Mouse (Mus musculus) forebrain, embryonic 12.5 days (tissue): ENCODE data around the gene Mefv. TPM values are rescaled to one million over a fixed set of nuclear protein-coding genes. Genes with fewer than 3 reads are reported as not detected.
A peak's percentile ranks its signal among the peaks of the same experiment; 100 is the strongest.

Source experiments
- ATAC-seq: fragments of 200-750 bp; cut with Nextera tagmentation; 2 replicates; pipeline ENCODE4 v1.8.0; 2017; ENCODE audit warnings: moderate TSS enrichment; ENCODE audit not compliant: low FRiP score
- H3K27ac ChIP-seq: fragments of 300-500 bp; sonication (generic); 2 replicates; pipeline ENCODE4 v1.5.1; 2016; ENCODE audit warnings: mild to moderate bottlenecking
- H3K27me3 ChIP-seq: fragments of 300-500 bp; sonication (generic); 2 replicates; pipeline ENCODE4 v1.6.1; 2016; ENCODE audit warnings: mild to moderate bottlenecking
- H3K36me3 ChIP-seq: fragments of 300-500 bp; sonication (generic); replicated peaks from 2 replicates; pipeline ENCODE4 v1.6.1; 2016; ENCODE audit warnings: mild to moderate bottlenecking
- H3K4me1 ChIP-seq: fragments of 300-500 bp; sonication (generic); 2 replicates; pipeline ENCODE4 v1.6.1; 2016
- H3K4me2 ChIP-seq: fragments of 300-500 bp; sonication (generic); 2 replicates; pipeline ENCODE4 v1.6.1; 2016; ENCODE audit warnings: mild to moderate bottlenecking, moderate library complexity
- H3K4me3 ChIP-seq: fragments of 300-500 bp; sonication (generic); replicated peaks from 2 replicates; pipeline ENCODE4 v1.5.1; 2016; ENCODE audit warnings: mild to moderate bottlenecking
- H3K9ac ChIP-seq: fragments of 300-500 bp; sonication (generic); 2 replicates; pipeline ENCODE4 v1.6.1; 2016; ENCODE audit warnings: mild to moderate bottlenecking
- H3K9me3 ChIP-seq: fragments of 300-500 bp; sonication (generic); 2 replicates; pipeline ENCODE4 v1.6.1; 2016
- WGBS: fragments of 180-500 bp; shearing (Covaris S2); methylation state at CpG from one replicate; pipeline ENCODE4 v1.1.7; 2016; 5-methylcytosine and 5-hydroxymethylcytosine counted together
- polyA plus RNA-seq: library from polyadenylated mRNA; unstranded; fragments of >200 nt; fragmentation: Nextera tagmentation; extraction: Ambion mirVana; gene quantifications from 2 replicates; pipeline ENCODE4 v1.2.1, GENCODE M21; 2016

Gene Mefv
- not detected in 2 replicates for polyA plus RNA-seq

GRCm38 (mm10) chr16:3717980-3718379 is at the start of gene Mefv:
TSS of gene Mefv (minus strand) at chr16:3718097.
- Histone ChIP-seq H3K4me1 (no peaks in the 10 kb centered on the region), H3K36me3 (no peaks in the 10 kb centered on the region), H3K4me2 (no peak within 1 kb of the TSS), H3K9ac (no peak within 1 kb of the TSS), H3K4me3 (no peak within 1 kb of the TSS), H3K27ac (no peak within 1 kb of the TSS), H3K9me3 (no peaks in the 10 kb centered on the region), H3K27me3 (no peaks in the 10 kb centered on the region)
- ATAC-seq = no peak
- WGBS = 91% methylated on average over 6 of the region's 6 CpGs

GRCm38 (mm10) chr16:3748976-3749375 is 31.1 kb upstream of the Mefv start:
- H3K27me3 ChIP-seq = no peaks in the 10 kb centered on the region
- no peak overlapping the region for H3K4me3 ChIP-seq
- H3K9me3 ChIP-seq = peaks cover 22% of the 10 kb centered on the region
- ATAC-seq = no peak
- peaks cover 20% of the 10 kb centered on the region for H3K4me1 ChIP-seq
- no peak overlapping the region for H3K4me2 ChIP-seq
- 100% methylated on average over 3 of the region's 3 CpGs for WGBS
- no peak overlapping the region for H3K9ac ChIP-seq
- no peak overlapping the region for H3K27ac ChIP-seq
- H3K36me3 ChIP-seq = peaks cover 65% of the 10 kb centered on the region

GRCm38 (mm10) chr16:3745656-3746055 is 27.8 kb upstream of the Mefv start:
- Histone ChIP-seq H3K27me3 (no peaks in the 10 kb centered on the region), H3K9ac (0 out of 2 replicates have a peak overlapping the region, but pooled peaks have one; percentile 29)
- 94% methylated on average over 4 of the region's 4 CpGs for WGBS

DNA sequence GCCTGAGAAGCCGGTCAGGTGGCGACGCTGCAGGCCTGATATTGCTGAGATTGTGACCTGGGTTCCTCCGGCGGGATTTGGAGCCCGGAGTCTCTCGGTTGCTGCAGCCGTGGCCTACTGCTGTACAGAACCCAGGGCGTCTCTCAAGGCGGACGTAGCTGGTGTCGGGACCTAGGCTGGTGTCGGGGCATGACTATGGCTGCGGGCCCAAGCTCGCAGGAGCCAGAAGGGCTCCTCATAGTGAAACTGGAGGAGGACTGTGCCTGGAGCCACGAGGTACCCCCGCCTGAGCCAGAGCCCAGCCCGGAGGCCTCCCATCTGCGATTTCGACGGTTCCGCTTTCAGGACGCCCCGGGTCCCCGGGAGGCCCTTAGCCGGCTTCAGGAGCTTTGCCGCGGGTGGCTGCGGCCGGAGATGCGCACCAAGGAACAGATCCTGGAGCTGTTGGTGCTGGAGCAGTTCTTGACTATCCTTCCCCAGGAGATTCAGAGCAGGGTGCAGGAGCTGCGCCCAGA is 26.3 kb upstream of the Mefv start:
- peak overlapping the region; percentile 79 for H3K27ac ChIP-seq
- peaks cover 12% of the 10 kb centered on the region for H3K9me3 ChIP-seq
- peak overlapping the region; percentile 82 for H3K9ac ChIP-seq
- peak overlapping the region; percentile 82 for H3K4me2 ChIP-seq
- 1% methylated on average over 32 of the region's 32 CpGs for WGBS
- ATAC-seq = peak; percentile 8; the same call in 1 of the 2 replicates
- H3K4me1 ChIP-seq = peaks cover 24% of the 10 kb centered on the region
- H3K36me3 ChIP-seq = peaks cover 28% of the 10 kb centered on the region
- H3K4me3 ChIP-seq = peak overlapping the region; percentile 82
- H3K27me3 ChIP-seq = 0 out of 2 replicates have a peak, but pooled peaks cover 3% of the 10 kb centered on the region

More at GRCm38 (mm10) chr16:3745656-3746055, 27.8 kb upstream of the Mefv start:
- peak overlapping the region; percentile 82 for H3K4me3 ChIP-seq
- peak overlapping the region; percentile 82 for H3K4me2 ChIP-seq
- peaks cover 24% of the 10 kb centered on the region for H3K4me1 ChIP-seq
- H3K27ac ChIP-seq = no peak overlapping the region
- ATAC-seq = no peak
- peaks cover 42% of the 10 kb centered on the region for H3K36me3 ChIP-seq
- peaks cover 22% of the 10 kb centered on the region for H3K9me3 ChIP-seq

GRCm38 (mm10) chr16:3743503-3744185 is 25.7 kb upstream of the Mefv start, which contains the start of gene Zfp263:
TSS of gene Zfp263 (plus strand) at chr16:3744093.
- Histone ChIP-seq H3K4me2 (peak within 1 kb of the TSS; percentile 82), H3K9ac (peak within 1 kb of the TSS; percentile 82), H3K9me3 (peaks cover 6% of the 10 kb centered on the region), H3K36me3 (peaks cover 22% of the 10 kb centered on the region), H3K27me3 (0 out of 2 replicates have a peak, but pooled peaks cover 3% of the 10 kb centered on the region), H3K4me3 (peak within 1 kb of the TSS; percentile 82), H3K4me1 (peaks cover 24% of the 10 kb centered on the region), H3K27ac (peak within 1 kb of the TSS; percentile 82)
- under 1% methylated on average over 42 of the region's 42 CpGs for WGBS
- peak; percentile 97 for ATAC-seq

DNA sequence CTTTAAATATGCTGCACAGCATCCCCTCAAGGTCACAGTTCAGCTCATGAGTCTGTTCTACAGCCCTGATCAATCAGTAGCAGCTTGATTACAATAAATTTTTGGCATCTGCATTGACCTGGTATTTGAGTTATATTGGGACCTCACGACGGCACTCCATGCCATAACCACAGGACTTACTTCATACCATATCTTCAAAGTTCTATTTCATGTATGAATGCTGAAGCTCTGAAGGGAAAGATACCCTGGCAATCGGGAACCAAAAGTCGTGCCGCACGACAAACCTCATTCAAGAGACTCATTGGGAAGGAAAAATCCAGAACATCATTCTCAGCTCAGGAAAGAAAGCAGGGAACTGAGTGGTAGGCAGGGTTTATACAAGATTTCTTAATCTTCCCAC is 24.6 kb upstream of the Mefv start:
- Histone ChIP-seq H3K9me3 (peaks cover 3% of the 10 kb centered on the region; the same call in 1 of the 2 replicates), H3K36me3 (peaks cover 12% of the 10 kb centered on the region), H3K4me3 (no peak overlapping the region; the same call in 1 of the 2 replicates), H3K27ac (no peak overlapping the region), H3K9ac (no peak overlapping the region), H3K27me3 (0 out of 2 replicates have a peak, but pooled peaks cover 3% of the 10 kb centered on the region), H3K4me2 (no peak overlapping the region), H3K4me1 (peaks cover 24% of the 10 kb centered on the region)
- no peak for ATAC-seq
- 94% methylated on average over 6 of the region's 6 CpGs for WGBS

GRCm38 (mm10) chr16:3733198-3733732 is 15.4 kb upstream of the Mefv start:
- Histone ChIP-seq H3K27me3 (no peaks in the 10 kb centered on the region; the same call in 1 of the 2 replicates), H3K27ac (no peak overlapping the region), H3K9me3 (no peaks in the 10 kb centered on the region), H3K4me3 (no peak overlapping the region), H3K36me3 (no peaks in the 10 kb centered on the region), H3K9ac (no peak overlapping the region), H3K4me1 (no peaks in the 10 kb centered on the region), H3K4me2 (no peak overlapping the region)
- ATAC-seq = no peak
- WGBS = 82% methylated on average over 1 of the region's 1 CpGs

- Histone ChIP-seq H3K36me3 (no peaks in the 10 kb centered on the region), H3K27me3 (no peaks in the 10 kb centered on the region; the same call in 1 of the 2 replicates), H3K9ac (no peak overlapping the region), H3K27ac (no peak overlapping the region), H3K4me2 (no peak overlapping the region), H3K4me3 (no peak overlapping the region), H3K4me1 (no peaks in the 10 kb centered on the region), H3K9me3 (no peaks in the 10 kb centered on the region)
- WGBS = 92% methylated on average over 4 of the region's 4 CpGs
- no peak for ATAC-seq
These were observed 14.7 kb upstream of the Mefv start for GRCm38 (mm10) chr16:3732612-3733011.

- Histone ChIP-seq H3K4me3 (no peak overlapping the region), H3K27ac (no peak overlapping the region), H3K4me1 (no peaks in the 10 kb centered on the region), H3K27me3 (no peaks in the 10 kb centered on the region), H3K4me2 (no peak overlapping the region), H3K9me3 (no peaks in the 10 kb centered on the region), H3K36me3 (no peaks in the 10 kb centered on the region), H3K9ac (no peak overlapping the region)
- ATAC-seq = no peak
- WGBS = 87% methylated on average over 6 of the region's 6 CpGs
These were observed 10.3 kb upstream of the Mefv start for GRCm38 (mm10) chr16:3727980-3728720.

GRCm38 (mm10) chr16:3723231-3723630 is 5.3 kb upstream of the Mefv start:
- Histone ChIP-seq H3K36me3 (no peaks in the 10 kb centered on the region), H3K9ac (no peak overlapping the region)
- ATAC-seq = no peak

DNA sequence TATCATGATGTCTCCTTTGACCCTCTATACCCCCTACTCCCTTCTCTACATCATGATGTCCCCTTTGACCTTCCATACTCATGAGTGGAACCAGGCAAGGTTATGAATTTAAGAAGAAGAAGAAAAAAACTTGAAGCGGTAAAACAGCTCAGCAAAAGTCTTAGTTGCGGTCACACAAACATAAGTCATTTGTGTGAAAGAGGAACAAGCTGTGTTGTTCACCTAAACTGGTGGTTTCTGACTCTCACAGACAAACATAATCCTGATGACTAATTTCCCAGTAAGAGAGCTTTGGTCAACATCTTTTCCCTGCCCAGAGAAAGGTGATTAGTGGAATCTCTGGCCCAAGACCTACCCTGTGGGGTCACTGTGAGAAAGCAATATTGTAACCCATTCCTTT is 3.2 kb downstream of the Mefv start:
- H3K4me1 ChIP-seq = no peaks in the 10 kb centered on the region
- no peak for ATAC-seq
- no peaks in the 10 kb centered on the region for H3K27me3 ChIP-seq
- no peaks in the 10 kb centered on the region for H3K36me3 ChIP-seq
- no peak overlapping the region for H3K4me3 ChIP-seq
- H3K4me2 ChIP-seq = no peak overlapping the region
- WGBS = 94% methylated on average over 2 of the region's 2 CpGs
- H3K9ac ChIP-seq = no peak overlapping the region
- no peak overlapping the region for H3K27ac ChIP-seq
- peaks cover 5% of the 10 kb centered on the region; the same call in 1 of the 2 replicates for H3K9me3 ChIP-seq

More at GRCm38 (mm10) chr16:3723231-3723630, 5.3 kb upstream of the Mefv start:
- Histone ChIP-seq H3K27ac (no peak overlapping the region), H3K4me2 (no peak overlapping the region), H3K9me3 (no peaks in the 10 kb centered on the region), H3K27me3 (no peaks in the 10 kb centered on the region), H3K4me3 (no peak overlapping the region), H3K4me1 (no peaks in the 10 kb centered on the region)
- 81% methylated on average over 3 of the region's 3 CpGs for WGBS

- Histone ChIP-seq H3K9ac (no peak overlapping the region), H3K27ac (no peak overlapping the region), H3K27me3 (no peaks in the 10 kb centered on the region), H3K4me2 (no peak overlapping the region), H3K4me1 (no peaks in the 10 kb centered on the region), H3K4me3 (no peak overlapping the region), H3K36me3 (no peaks in the 10 kb centered on the region), H3K9me3 (peaks cover 5% of the 10 kb centered on the region; the same call in 1 of the 2 replicates)
- 90% methylated on average over 6 of the region's 6 CpGs for WGBS
- no peak for ATAC-seq
These were observed 11.2 kb downstream of the Mefv start for GRCm38 (mm10) chr16:3706680-3707079.
